Mouse (Mus musculus) liver, embryonic 13.5 days (tissue): ENCODE measurements around the gene Tbk1. TPM values are rescaled to one million over a fixed set of nuclear protein-coding genes. Genes with fewer than 3 reads are reported as not detected.

Experiments used
- ATAC-seq: fragments of 200-750 bp; cut with Nextera tagmentation; 2 replicates; pipeline ENCODE4 v1.8.0; 2017; ENCODE audit warnings: low read depth, mild to moderate bottlenecking, moderate number of reproducible peaks, moderate library complexity
- DNase-seq: peaks from one replicate; pipeline ENCODE4 v3.0.0; 2022
- H3K27ac ChIP-seq: fragments of 300-500 bp; sonication (generic); 2 replicates; pipeline ENCODE4 v1.5.1; 2015; ENCODE audit warnings: moderate library complexity, mild to moderate bottlenecking, inconsistent platforms
- H3K27me3 ChIP-seq: fragments of 300-500 bp; sonication (generic); 2 replicates; pipeline ENCODE4 v1.6.1; 2015; ENCODE audit warnings: mild to moderate bottlenecking, inconsistent platforms
- H3K36me3 ChIP-seq: fragments of 300-500 bp; sonication (generic); 2 replicates; pipeline ENCODE4 v1.6.1; 2015; ENCODE audit warnings: mild to moderate bottlenecking, inconsistent platforms
- H3K4me1 ChIP-seq: fragments of 300-500 bp; sonication (generic); replicated peaks from 2 replicates; pipeline ENCODE4 v1.6.1; 2015; ENCODE audit warnings: inconsistent platforms
- H3K4me2 ChIP-seq: fragments of 300-500 bp; sonication (generic); 2 replicates; pipeline ENCODE4 v1.6.1; 2015; ENCODE audit warnings: inconsistent platforms, mild to moderate bottlenecking, moderate library complexity
- H3K4me3 ChIP-seq: fragments of 300-500 bp; sonication (generic); replicated peaks from 2 replicates; pipeline ENCODE4 v1.5.1; 2015; ENCODE audit warnings: mild to moderate bottlenecking, inconsistent platforms
- H3K9ac ChIP-seq: fragments of 300-500 bp; sonication (generic); 2 replicates; pipeline ENCODE4 v1.6.1; 2015; ENCODE audit warnings: mild to moderate bottlenecking, inconsistent platforms
- H3K9me3 ChIP-seq: fragments of 300-500 bp; sonication (generic); replicated peaks from 2 replicates; pipeline ENCODE4 v1.6.1; 2016; ENCODE audit warnings: inconsistent platforms
- WGBS: fragments of 180-500 bp; shearing (Covaris S2); methylation state at CpG from one replicate; pipeline ENCODE4 v1.1.7; 2015; ENCODE audit not compliant: insufficient replicate concordance; 5-methylcytosine and 5-hydroxymethylcytosine counted together
- microRNA-seq: library from miRNA; unstranded; fragments of <30 nt; microRNA quantifications from one replicate; pipeline ENCODE4, GENCODE M21; 2016
- polyA plus RNA-seq: library from polyadenylated mRNA; unstranded; fragments of >200 nt; fragmentation: Nextera tagmentation; extraction: Ambion mirVana; gene quantifications from 2 replicates; pipeline ENCODE4 v1.2.1, GENCODE M21; 2015

Gene Tbk1
- polyA plus RNA-seq, 1 experiment from 2014 or later: 18.4 TPM

GRCm38 (mm10) chr10:121496616-121497015 lies 90.0 kb downstream of the Tbk1 start:
- Histone ChIP-seq H3K9ac (no peak overlapping the region), H3K9me3 (no peaks in the 10 kb centered on the region), H3K4me3 (no peak overlapping the region), H3K4me2 (no peak overlapping the region), H3K27ac (no peak overlapping the region), H3K4me1 (peaks cover 55% of the 10 kb centered on the region), H3K36me3 (no peaks in the 10 kb centered on the region), H3K27me3 (no peaks in the 10 kb centered on the region)
- DNase-seq (no peak), ATAC-seq (no peak)
- WGBS: 43% methylated on average over 7 of the region's 7 CpGs

Small RNA genes lying within 50 kb of the gene (microRNA-seq; reads per million reads assigned to microRNA genes)
- gene Gm24330: not detected

Other genes with a start within 250 kb of the Tbk1 start
- gene Tbc1d30, start 235.5 kb downstream of the Tbk1 start, polyA plus RNA-seq: 0.14 and 0.15 TPM in 2 replicates
- 13.0 and 16.5 TPM in 2 replicates for gene Gns, start 221.7 kb downstream of the Tbk1 start, polyA plus RNA-seq
- 7.4 and 9.5 TPM in 2 replicates for gene Rassf3, start 110.4 kb downstream of the Tbk1 start, polyA plus RNA-seq
- 39.9 and 50.2 TPM in 2 replicates for gene Xpot, start 39.5 kb upstream of the Tbk1 start, polyA plus RNA-seq
- 0.07 TPM in 1 of 2 replicates, not detected in the other for gene D930020B18Rik, start 54.8 kb upstream of the Tbk1 start, polyA plus RNA-seq
- 1.6 and 2.3 TPM in 2 replicates for gene BC048403, start 153.2 kb upstream of the Tbk1 start, polyA plus RNA-seq